Mouse (Mus musculus) liver, postnatal 0 days (tissue): Measurements from ENCODE around the gene Gm49673.
"Not testable (repeated sequence)": the region's sequence is repeated elsewhere in the genome, so short reads cannot be mapped to it uniquely, and the experiment has no call there.

Experiments used
- CTCF ChIP-seq: sonication (generic); IDR thresholded peaks from 2 replicates; pipeline ENCODE4 v1.5.1; 2016; ENCODE audit warnings: antibody characterized with exemption, low read depth
- EP300 ChIP-seq: IDR thresholded peaks from 2 replicates; pipeline ENCODE4 v1.6.1; 2016; ENCODE audit warnings: antibody characterized with exemption, low read depth, mild to moderate bottlenecking

- not testable (repeated sequence) for TF ChIP-seq CTCF, EP300
Measured at GRCm38 (mm10) chr17:8167436-8167835, 19.8 kb upstream of the Gm49673 start.
